Mouse (Mus musculus) cerebellum, adult 9-11 months (tissue): ENCODE measurements around the gene Lsamp.

Experiments used
- DNase-seq: peaks from one replicate; pipeline ENCODE4 v3.0.0; 2022

Gene Lsamp

GRCm38 (mm10) chr16:40290132-40290531, 306.0 kb downstream of the Lsamp start:
- no peak for DNase-seq

GRCm38 (mm10) chr16:40294296-40294882, 310.2 kb downstream of the Lsamp start:
- DNase-seq: no peak

GRCm38 (mm10) chr16:40295240-40295639, 311.1 kb downstream of the Lsamp start:
- no peak for DNase-seq

GRCm38 (mm10) chr16:40307666-40308065, 323.5 kb downstream of the Lsamp start:
- DNase-seq: no peak

- DNase-seq: peak; percentile 21
Measured at GRCm38 (mm10) chr16:40316199-40316598, 332.0 kb downstream of the Lsamp start.

- peak; percentile 15 for DNase-seq
Measured at GRCm38 (mm10) chr16:40324811-40325210, 340.6 kb downstream of the Lsamp start.

- no peak for DNase-seq
Measured at GRCm38 (mm10) chr16:40328249-40328820, 344.2 kb downstream of the Lsamp start.

- no peak for DNase-seq
Measured at GRCm38 (mm10) chr16:40369677-40370076, 385.5 kb downstream of the Lsamp start.

GRCm38 (mm10) chr16:40371291-40371690, 387.1 kb downstream of the Lsamp start:
- no peak for DNase-seq

- DNase-seq: no peak
Measured at GRCm38 (mm10) chr16:40375314-40375713, 391.2 kb downstream of the Lsamp start.

- no peak for DNase-seq
Measured at GRCm38 (mm10) chr16:40377129-40377799, 393.1 kb downstream of the Lsamp start.

GRCm38 (mm10) chr16:40392106-40392505, 407.9 kb downstream of the Lsamp start:
- no peak for DNase-seq

- DNase-seq: no peak
Measured at GRCm38 (mm10) chr16:40399531-40399930, 415.4 kb downstream of the Lsamp start.

GRCm38 (mm10) chr16:40434280-40434679, 450.1 kb downstream of the Lsamp start:
- peak; percentile 3 for DNase-seq

- no peak for DNase-seq
Measured at GRCm38 (mm10) chr16:40436415-40436814, 452.3 kb downstream of the Lsamp start.

- DNase-seq: no peak
Measured at GRCm38 (mm10) chr16:40437879-40438278, 453.7 kb downstream of the Lsamp start.

GRCm38 (mm10) chr16:40438876-40439275, 454.7 kb downstream of the Lsamp start:
- no peak for DNase-seq

- DNase-seq: no peak
Measured at GRCm38 (mm10) chr16:40446587-40446986, 462.4 kb downstream of the Lsamp start.

- peak; percentile 4 for DNase-seq
Measured at GRCm38 (mm10) chr16:40463411-40464058, 479.4 kb downstream of the Lsamp start.

- DNase-seq: peak; percentile 10
Measured at GRCm38 (mm10) chr16:40466596-40466995, 482.4 kb downstream of the Lsamp start.

- DNase-seq: no peak
Measured at GRCm38 (mm10) chr16:40470946-40471345, 486.8 kb downstream of the Lsamp start.

- DNase-seq: no peak
Measured at GRCm38 (mm10) chr16:40471967-40472366, 487.8 kb downstream of the Lsamp start.

GRCm38 (mm10) chr16:40491606-40492005, 507.4 kb downstream of the Lsamp start:
- no peak for DNase-seq
